Mouse (Mus musculus) forebrain, embryonic 10.5 days (tissue): ENCODE results near the gene Pigl. TPM values are rescaled to one million over a fixed set of nuclear protein-coding genes. Genes with fewer than 3 reads are reported as not detected.
A peak's percentile ranks its signal among the peaks of the same experiment; 100 is the strongest.
"Not testable (repeated sequence)": the region's sequence is repeated elsewhere in the genome, so short reads cannot be mapped to it uniquely, and the experiment has no call there.

Source experiments
- DNase-seq: peaks from one replicate; pipeline ENCODE4 v3.0.0-alpha.2; 2017; ENCODE audit warnings: low spot score; ENCODE audit errors: extremely low spot score
- H3K27ac ChIP-seq: fragments of 300-500 bp; sonication (generic); 2 replicates; pipeline ENCODE4 v1.5.1; 2016; ENCODE audit warnings: mild to moderate bottlenecking
- H3K27me3 ChIP-seq: fragments of 300-500 bp; sonication (generic); 2 replicates; pipeline ENCODE4 v1.6.1; 2016; ENCODE audit warnings: mild to moderate bottlenecking; ENCODE audit not compliant: poor library complexity, severe bottlenecking
- H3K36me3 ChIP-seq: fragments of 300-500 bp; sonication (generic); replicated peaks from 2 replicates; pipeline ENCODE4 v1.6.1; 2016; ENCODE audit warnings: mild to moderate bottlenecking, moderate library complexity
- H3K4me1 ChIP-seq: fragments of 300-500 bp; sonication (generic); 2 replicates; pipeline ENCODE4 v1.6.1; 2016
- H3K4me3 ChIP-seq: fragments of 300-500 bp; sonication (generic); 2 replicates; pipeline ENCODE4 v1.5.1; 2016; ENCODE audit warnings: mild to moderate bottlenecking, moderate library complexity
- H3K9me3 ChIP-seq: fragments of 300-500 bp; sonication (generic); 2 replicates; pipeline ENCODE4 v1.6.1; 2016; ENCODE audit warnings: mild to moderate bottlenecking, moderate library complexity
- WGBS: fragments of 180-500 bp; shearing (Covaris S2); methylation state at CpG from one replicate; pipeline ENCODE4 v1.1.7; 2016; 5-methylcytosine and 5-hydroxymethylcytosine counted together
- polyA plus RNA-seq: library from polyadenylated mRNA; unstranded; fragments of >200 nt; fragmentation: Nextera tagmentation; extraction: Ambion mirVana; gene quantifications from 2 replicates; pipeline ENCODE4 v1.2.1, GENCODE M21; 2016

Pigl gene
- polyA plus RNA-seq, 1 experiment from 2014 or later: 19.5 TPM

DNA sequence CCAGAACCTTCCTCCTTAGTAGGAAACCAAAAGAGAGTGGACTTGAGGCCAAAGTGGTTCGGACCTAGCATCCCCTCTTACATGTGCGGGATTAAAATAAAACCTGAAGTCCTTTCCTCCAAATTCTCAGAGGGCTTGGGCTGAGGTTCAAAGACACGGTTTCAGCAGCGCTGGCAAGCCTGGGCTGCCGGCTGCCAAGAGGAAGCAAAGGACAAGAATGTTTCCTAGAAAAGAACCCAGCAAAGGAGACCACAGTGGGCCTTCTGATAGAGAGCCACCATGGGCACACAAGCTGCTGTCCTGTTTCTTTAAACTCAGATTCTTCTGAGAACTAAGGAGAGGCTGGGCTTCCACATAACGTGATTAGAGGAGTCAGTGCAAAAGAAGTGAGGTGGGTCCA, 20.7 kb downstream of the Pigl start:
- Histone ChIP-seq H3K36me3 (no peaks in the 10 kb centered on the region), H3K4me1 (no peaks in the 10 kb centered on the region), H3K4me3 (no peak overlapping the region), H3K27me3 (no peaks in the 10 kb centered on the region), H3K27ac (no peak overlapping the region), H3K9me3 (no peaks in the 10 kb centered on the region)
- 81% methylated on average over 6 of the region's 6 CpGs for WGBS
- DNase-seq: no peak

DNA sequence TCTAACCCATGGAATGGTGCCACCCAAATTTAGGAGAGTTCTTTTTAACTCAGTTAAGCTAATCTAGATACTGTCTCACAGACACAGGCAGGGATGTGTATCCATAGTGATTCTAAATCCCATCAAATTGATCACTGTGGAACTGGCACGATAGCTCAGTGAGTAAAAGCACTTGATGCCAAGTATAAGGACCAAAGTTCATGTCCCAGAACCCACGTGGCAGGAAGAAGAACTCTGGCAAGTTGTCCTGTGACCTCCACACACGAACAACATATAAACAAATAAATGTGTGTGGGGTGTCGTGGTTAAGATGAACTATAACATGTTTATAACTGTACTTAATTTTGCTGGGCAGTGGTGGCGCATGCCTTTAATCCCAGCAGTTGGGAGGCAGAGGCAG, 21.3 kb downstream of the Pigl start:
- WGBS: 92% methylated on average over 5 of the region's 5 CpGs
- no peak overlapping the region for H3K27ac ChIP-seq
- H3K36me3 ChIP-seq: no peaks in the 10 kb centered on the region
- no peaks in the 10 kb centered on the region for H3K4me1 ChIP-seq
- H3K4me3 ChIP-seq: no peak overlapping the region
- H3K27me3 ChIP-seq: no peaks in the 10 kb centered on the region
- DNase-seq: no peak
- H3K9me3 ChIP-seq: no peaks in the 10 kb centered on the region

DNA sequence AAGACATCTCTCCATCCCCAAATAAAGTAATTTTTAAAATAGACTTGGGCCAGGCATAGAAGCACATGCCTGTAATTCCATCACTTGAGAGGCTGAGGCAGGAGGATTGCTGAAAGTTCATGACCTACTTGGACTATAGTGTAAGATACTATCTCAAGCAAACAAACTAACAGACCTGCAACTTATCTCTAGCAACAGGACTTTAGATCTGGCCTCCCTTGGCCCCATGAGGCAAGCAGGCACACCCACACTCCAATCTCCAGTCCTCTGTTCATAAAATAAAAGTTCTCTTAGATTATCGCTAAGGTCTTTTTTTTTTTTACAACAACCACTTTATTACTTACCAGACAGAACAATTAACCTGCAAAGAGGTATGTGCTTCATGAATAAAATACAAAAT, 28.7 kb downstream of the Pigl start:
- H3K4me3 ChIP-seq: no peak overlapping the region
- H3K9me3 ChIP-seq: no peaks in the 10 kb centered on the region
- no peaks in the 10 kb centered on the region for H3K27me3 ChIP-seq
- no peaks in the 10 kb centered on the region for H3K4me1 ChIP-seq
- no peak overlapping the region for H3K27ac ChIP-seq
- no peaks in the 10 kb centered on the region for H3K36me3 ChIP-seq
- 95% methylated on average over 1 of the region's 1 CpGs for WGBS
- no peak for DNase-seq

DNA sequence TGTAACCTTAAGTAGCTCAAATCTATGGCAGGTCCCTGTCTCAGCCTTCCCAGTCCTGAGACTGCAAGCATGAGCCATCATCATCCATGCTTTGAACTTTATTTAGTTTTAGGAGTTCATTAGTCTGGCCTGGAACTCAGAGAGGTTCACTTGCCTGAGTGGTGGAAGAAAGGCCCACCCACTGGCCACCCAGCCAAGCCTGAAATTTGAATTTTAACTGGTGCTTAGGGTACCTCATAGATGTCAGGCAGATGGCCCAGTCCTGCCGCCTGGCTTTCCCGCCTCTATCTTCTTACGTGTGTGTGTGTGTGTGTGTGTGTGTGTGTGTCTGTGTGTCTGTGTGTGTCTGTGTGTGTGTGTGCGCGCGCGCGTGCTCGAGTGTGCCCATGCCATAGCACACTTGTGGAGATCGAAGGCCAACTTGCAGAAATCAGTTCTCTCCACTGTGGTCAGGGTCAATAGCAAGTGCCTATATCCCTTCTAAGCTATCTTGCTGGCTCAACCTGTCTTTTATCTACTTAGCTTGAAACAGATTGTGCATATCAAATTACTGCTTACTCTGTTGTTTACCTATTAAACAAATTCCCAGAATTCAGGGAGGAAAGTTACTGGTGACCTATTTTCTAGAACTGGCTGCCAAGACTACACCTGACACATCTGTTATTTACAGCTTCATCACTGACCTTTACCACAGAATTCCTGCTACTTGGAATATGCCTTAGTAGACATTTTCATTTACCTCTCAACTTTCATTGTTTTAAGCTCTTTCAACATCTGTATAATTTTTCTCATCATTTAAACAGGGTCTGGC, 29.5 kb downstream of the Pigl start:
- H3K9me3 ChIP-seq: no peaks in the 10 kb centered on the region
- DNase-seq: no peak
- WGBS: 97% methylated on average over 10 of the region's 10 CpGs

DNA sequence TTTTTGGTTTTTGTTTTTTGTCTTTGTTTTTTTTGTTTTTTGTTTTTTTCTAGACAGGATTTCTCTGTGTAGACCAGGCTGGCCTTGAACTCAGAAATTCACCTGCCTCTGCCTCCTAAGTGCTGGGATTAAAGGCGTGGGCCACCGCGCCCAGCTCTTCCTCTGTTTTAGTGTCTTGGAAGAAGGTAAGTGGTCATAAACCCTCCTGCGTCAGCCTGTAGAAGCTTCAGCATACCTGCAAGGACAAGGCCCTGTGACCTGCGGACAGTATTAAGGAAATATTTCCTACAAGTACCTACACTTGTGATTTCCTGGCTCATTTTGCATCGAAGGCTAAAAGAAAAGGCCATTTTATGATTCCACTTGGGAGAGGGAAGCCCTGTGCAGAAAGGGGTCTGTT, 35.4 kb downstream of the Pigl start:
- H3K4me3 ChIP-seq: no peak overlapping the region
- WGBS: 96% methylated on average over 6 of the region's 6 CpGs
- H3K9me3 ChIP-seq: no peaks in the 10 kb centered on the region
- H3K36me3 ChIP-seq: 0 out of 2 replicates have a peak, but pooled peaks cover 3% of the 10 kb centered on the region
- no peak for DNase-seq
- peaks cover 22% of the 10 kb centered on the region for H3K4me1 ChIP-seq
- H3K27ac ChIP-seq: no peak overlapping the region
- H3K27me3 ChIP-seq: no peaks in the 10 kb centered on the region

More for the DNA sequence above, 29.5 kb downstream of the Pigl start:
- Histone ChIP-seq H3K4me3 (no peak overlapping the region), H3K27ac (no peak overlapping the region), H3K36me3 (no peaks in the 10 kb centered on the region), H3K4me1 (no peaks in the 10 kb centered on the region), H3K27me3 (no peaks in the 10 kb centered on the region)

DNA sequence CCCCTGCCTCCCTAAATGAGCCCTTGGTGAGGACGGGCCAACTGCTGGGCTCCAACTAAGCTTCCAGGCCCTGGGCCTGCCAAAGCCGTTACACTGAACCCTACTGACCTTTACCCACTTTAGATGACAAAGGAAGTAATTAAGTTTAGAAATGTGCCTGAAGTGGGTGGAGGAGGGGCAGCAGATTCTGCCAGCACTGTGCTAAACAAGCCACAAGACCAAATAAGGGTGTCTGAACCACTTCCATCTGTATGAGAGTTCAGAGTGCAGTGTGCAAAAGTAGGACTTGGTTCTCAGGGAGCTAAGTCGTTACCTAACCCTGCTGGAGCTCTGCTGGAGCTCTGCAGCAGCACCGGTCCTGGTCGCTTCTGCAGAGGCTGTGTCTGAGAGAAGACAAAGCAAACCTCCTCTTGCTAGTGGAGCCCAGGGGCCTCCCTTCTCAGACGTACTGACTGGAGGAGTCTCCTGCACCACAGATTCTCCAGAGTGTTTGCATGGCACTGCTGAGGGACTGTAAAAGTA, 36.6 kb downstream of the Pigl start:
- no peaks in the 10 kb centered on the region for H3K9me3 ChIP-seq
- peak; percentile 43 for DNase-seq
- H3K4me3 ChIP-seq: peak overlapping the region; percentile 11; the same call in 1 of the 2 replicates
- 0 out of 2 replicates have a peak, but pooled peaks cover 3% of the 10 kb centered on the region for H3K36me3 ChIP-seq
- 1% methylated on average over 6 of the region's 6 CpGs for WGBS
- no peaks in the 10 kb centered on the region for H3K27me3 ChIP-seq
- peak overlapping the region; percentile 86 for H3K27ac ChIP-seq
- H3K4me1 ChIP-seq: peaks cover 22% of the 10 kb centered on the region

GRCm38 (mm10) chr11:62495276-62495801, 37.1 kb downstream of the Pigl start:
- Histone ChIP-seq H3K9me3 (no peaks in the 10 kb centered on the region), H3K27ac (peak overlapping the region; percentile 86), H3K4me1 (peaks cover 22% of the 10 kb centered on the region), H3K27me3 (no peaks in the 10 kb centered on the region), H3K4me3 (peak overlapping the region; percentile 11; the same call in 1 of the 2 replicates), H3K36me3 (0 out of 2 replicates have a peak, but pooled peaks cover 3% of the 10 kb centered on the region)
- DNase-seq: no peak
- 40% methylated on average over 10 of the region's 10 CpGs for WGBS

DNA sequence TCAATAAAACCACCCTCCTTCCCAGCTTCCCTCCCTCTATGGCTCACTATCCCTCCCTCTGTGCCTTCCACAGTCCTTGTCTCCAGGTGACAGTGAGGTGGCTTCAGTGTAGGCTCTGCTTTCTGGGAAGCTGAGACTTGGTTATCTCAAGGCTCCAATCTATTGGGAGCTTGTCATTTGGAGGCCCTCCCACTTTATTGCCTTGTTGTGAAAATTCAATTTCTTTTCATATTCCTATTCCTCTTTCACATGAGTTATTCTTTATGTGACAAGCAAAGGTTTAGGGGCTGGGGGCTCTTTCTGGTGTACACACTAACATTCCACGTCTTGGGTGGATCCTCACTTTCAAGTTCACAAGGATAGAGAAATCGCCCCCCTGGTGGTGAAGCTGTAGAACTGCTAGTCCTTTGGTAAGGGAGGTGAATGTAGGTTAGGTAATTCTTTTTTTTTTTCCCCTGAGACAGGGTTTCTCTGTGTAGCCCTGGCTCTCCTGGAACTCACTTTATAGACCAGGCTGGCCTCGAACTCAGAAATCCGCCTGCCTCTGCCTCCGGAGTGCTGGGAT, 38.0 kb downstream of the Pigl start:
- Histone ChIP-seq H3K9me3 (no peaks in the 10 kb centered on the region), H3K36me3 (0 out of 2 replicates have a peak, but pooled peaks cover 3% of the 10 kb centered on the region), H3K4me3 (no peak overlapping the region), H3K4me1 (peaks cover 22% of the 10 kb centered on the region), H3K27me3 (no peaks in the 10 kb centered on the region), H3K27ac (no peak overlapping the region)
- 62% methylated on average over 5 of the region's 5 CpGs for WGBS
- no peak for DNase-seq

GRCm38 (mm10) chr11:62497181-62497580, 38.9 kb downstream of the Pigl start:
- Histone ChIP-seq H3K4me3 (no peak overlapping the region), H3K4me1 (peaks cover 22% of the 10 kb centered on the region), H3K27me3 (no peaks in the 10 kb centered on the region), H3K27ac (no peak overlapping the region), H3K36me3 (0 out of 2 replicates have a peak, but pooled peaks cover 3% of the 10 kb centered on the region), H3K9me3 (no peaks in the 10 kb centered on the region)
- WGBS: 71% methylated on average over 3 of the region's 3 CpGs
- no peak for DNase-seq

GRCm38 (mm10) chr11:62498802-62499201, 40.5 kb downstream of the Pigl start:
- 77% methylated on average over 2 of the region's 2 CpGs for WGBS

GRCm38 (mm10) chr11:62500529-62500928, 42.3 kb downstream of the Pigl start:
- H3K4me1 ChIP-seq: peaks cover 7% of the 10 kb centered on the region
- no peaks in the 10 kb centered on the region; the same call in 1 of the 2 replicates for H3K36me3 ChIP-seq
- H3K4me3 ChIP-seq: no peak overlapping the region
- no peak overlapping the region for H3K27ac ChIP-seq
- no peak for DNase-seq
- no peaks in the 10 kb centered on the region for H3K9me3 ChIP-seq
- H3K27me3 ChIP-seq: no peaks in the 10 kb centered on the region
- WGBS: 89% methylated on average over 2 of the region's 2 CpGs

More at GRCm38 (mm10) chr11:62498802-62499201, 40.5 kb downstream of the Pigl start:
- DNase-seq: no peak
- Histone ChIP-seq H3K9me3 (no peaks in the 10 kb centered on the region), H3K27ac (no peak overlapping the region), H3K4me3 (no peak overlapping the region), H3K36me3 (0 out of 2 replicates have a peak, but pooled peaks cover under 1% of the 10 kb centered on the region), H3K4me1 (peaks cover 22% of the 10 kb centered on the region), H3K27me3 (no peaks in the 10 kb centered on the region)

DNA sequence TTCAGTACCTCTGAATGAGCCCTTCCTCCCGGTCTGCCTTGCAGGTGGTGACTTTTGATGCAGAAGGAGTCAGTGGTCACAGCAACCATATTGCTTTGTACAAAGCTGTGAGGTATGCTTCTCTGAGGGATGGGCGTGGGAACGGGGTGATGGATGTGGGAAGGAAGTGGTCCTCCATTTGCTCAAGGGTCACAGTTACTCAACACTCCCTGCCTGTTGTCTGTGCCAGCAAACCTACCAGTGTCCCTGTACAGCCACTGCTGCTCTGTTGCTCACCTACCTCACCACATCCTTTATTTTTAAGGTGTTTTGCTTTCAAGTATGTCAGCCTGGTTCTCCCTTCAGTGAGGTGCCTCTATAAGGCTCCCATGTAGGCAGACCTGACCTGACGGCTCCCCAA, 49.4 kb downstream of the Pigl start:
- H3K4me3 ChIP-seq: no peak overlapping the region
- peaks cover 4% of the 10 kb centered on the region for H3K4me1 ChIP-seq
- no peak for DNase-seq
- no peaks in the 10 kb centered on the region for H3K9me3 ChIP-seq
- H3K27ac ChIP-seq: no peak overlapping the region
- no peaks in the 10 kb centered on the region for H3K27me3 ChIP-seq
- WGBS: 86% methylated on average over 4 of the region's 4 CpGs
- peaks cover 2% of the 10 kb centered on the region; the same call in 1 of the 2 replicates for H3K36me3 ChIP-seq

DNA sequence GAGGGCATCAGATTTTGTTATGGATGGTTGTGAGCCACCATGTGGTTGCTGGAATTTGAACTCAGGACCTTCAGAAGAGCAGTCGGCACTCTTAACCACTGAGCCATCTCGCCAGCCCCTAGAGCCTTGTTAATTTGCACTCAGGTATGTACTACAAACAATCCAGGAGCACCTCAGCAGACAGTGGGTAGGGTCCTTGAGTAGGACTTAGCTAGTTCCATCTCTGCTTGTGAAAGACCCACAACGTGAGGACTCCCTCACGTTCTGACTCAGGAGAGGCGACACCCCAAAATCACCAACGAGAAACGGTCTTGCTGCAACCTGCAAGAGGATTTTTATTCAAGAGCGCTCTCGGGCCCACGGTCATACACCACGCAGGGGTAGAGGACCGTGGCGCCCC, 50.1 kb downstream of the Pigl start:
- WGBS: 96% methylated on average over 13 of the region's 13 CpGs
- not testable (repeated sequence) for H3K36me3 ChIP-seq, H3K4me1 ChIP-seq, H3K4me3 ChIP-seq, DNase-seq, H3K9me3 ChIP-seq, H3K27me3 ChIP-seq, H3K27ac ChIP-seq
